Mouse (Mus musculus) kidney, postnatal 14 days (tissue): Measurements from ENCODE around the gene Gm5142.
A peak's percentile ranks its signal among the peaks of the same experiment; 100 is the strongest.

Source experiments
- DNase-seq: peaks from one replicate; pipeline ENCODE4 v3.0.0; 2022; ENCODE audit warnings: mixed read lengths

Gene Gm5142

GRCm38 (mm10) chr14:59178649-59179048 is at the start of gene Gm5142:
TSS of gene Gm5142 (minus strand) at chr14:59178749.
- DNase-seq, result no peak

- no peak for DNase-seq
Observed at GRCm38 (mm10) chr14:59226240-59226639, 47.7 kb upstream of the Gm5142 start.

GRCm38 (mm10) chr14:59219241-59219640 is 40.7 kb upstream of the Gm5142 start:
- DNase-seq, result no peak

- no peak for DNase-seq
Observed at GRCm38 (mm10) chr14:59209816-59210215, 31.3 kb upstream of the Gm5142 start.

GRCm38 (mm10) chr14:59209003-59209402 is 30.5 kb upstream of the Gm5142 start:
- no peak for DNase-seq

GRCm38 (mm10) chr14:59205976-59206583 is 27.5 kb upstream of the Gm5142 start:
- DNase-seq, result no peak

- DNase-seq, result no peak
Observed at GRCm38 (mm10) chr14:59205461-59205860, 26.9 kb upstream of the Gm5142 start.

- DNase-seq, result no peak
Observed at GRCm38 (mm10) chr14:59201604-59202215, 23.2 kb upstream of the Gm5142 start.

GRCm38 (mm10) chr14:59200711-59201603 is 22.4 kb upstream of the Gm5142 start, which contains the start of gene Rcbtb1:
TSS of gene Rcbtb1 (plus strand) at chr14:59201209.
- DNase-seq, result peak; percentile 96

- no peak for DNase-seq
Observed at GRCm38 (mm10) chr14:59186121-59186520, 7.6 kb upstream of the Gm5142 start.

- no peak for DNase-seq
Observed at GRCm38 (mm10) chr14:59185514-59185913, 7.0 kb upstream of the Gm5142 start.

- DNase-seq, result no peak
Observed at GRCm38 (mm10) chr14:59182732-59183131, 4.2 kb upstream of the Gm5142 start.

GRCm38 (mm10) chr14:59157016-59157698 is 21.4 kb downstream of the Gm5142 start:
- peak; percentile 70 for DNase-seq

- DNase-seq, result peak; percentile 2
Observed at GRCm38 (mm10) chr14:59155589-59155988, 23.0 kb downstream of the Gm5142 start.

- no peak for DNase-seq
Observed at GRCm38 (mm10) chr14:59142793-59143192, 35.8 kb downstream of the Gm5142 start, which contains the start of gene 1700129C05Rik. TSS of gene 1700129C05Rik (minus strand) at chr14:59142893.

GRCm38 (mm10) chr14:59114281-59114680 is 64.3 kb downstream of the Gm5142 start:
- DNase-seq, result no peak
